Mouse (Mus musculus) midbrain, embryonic 15.5 days (tissue): ENCODE data around the gene Sbsn. TPM values are rescaled to one million over a fixed set of nuclear protein-coding genes. Genes with fewer than 3 reads are reported as not detected.
A peak's percentile ranks its signal among the peaks of the same experiment; 100 is the strongest.

ENCODE experiments used
- ATAC-seq: fragments of 200-750 bp; cut with Nextera tagmentation; replicated peaks from 2 replicates; pipeline ENCODE4 v1.8.0; 2017; ENCODE audit warnings: moderate TSS enrichment
- H3K27ac ChIP-seq: fragments of 300-500 bp; sonication (generic); 2 replicates; pipeline ENCODE4 v1.5.1; 2015; ENCODE audit warnings: mild to moderate bottlenecking, inconsistent platforms
- H3K27me3 ChIP-seq: fragments of 300-500 bp; sonication (generic); replicated peaks from 2 replicates; pipeline ENCODE4 v1.6.1; 2015; ENCODE audit warnings: inconsistent platforms
- H3K36me3 ChIP-seq: fragments of 300-500 bp; sonication (generic); replicated peaks from 2 replicates; pipeline ENCODE4 v1.6.1; 2015; ENCODE audit warnings: inconsistent platforms
- H3K4me1 ChIP-seq: fragments of 300-500 bp; sonication (generic); 2 replicates; pipeline ENCODE4 v1.6.1; 2015; ENCODE audit warnings: inconsistent platforms
- H3K4me2 ChIP-seq: fragments of 300-500 bp; sonication (generic); 2 replicates; pipeline ENCODE4 v1.6.1; 2015; ENCODE audit warnings: inconsistent platforms, mild to moderate bottlenecking, moderate library complexity
- H3K4me3 ChIP-seq: fragments of 300-500 bp; sonication (generic); 2 replicates; pipeline ENCODE4 v1.5.1; 2015; ENCODE audit warnings: mild to moderate bottlenecking, inconsistent platforms
- H3K9ac ChIP-seq: fragments of 300-500 bp; sonication (generic); 2 replicates; pipeline ENCODE4 v1.6.1; 2015; ENCODE audit warnings: mild to moderate bottlenecking, inconsistent platforms
- H3K9me3 ChIP-seq: fragments of 300-500 bp; sonication (generic); 2 replicates; pipeline ENCODE4 v1.6.1; 2016; ENCODE audit warnings: inconsistent platforms
- WGBS: fragments of 180-500 bp; shearing (Covaris S2); methylation state at CpG from one replicate; pipeline ENCODE4 v1.1.7; 2015; ENCODE audit warnings: mixed read lengths; 5-methylcytosine and 5-hydroxymethylcytosine counted together
- polyA plus RNA-seq: library from polyadenylated mRNA; unstranded; fragments of >200 nt; fragmentation: Nextera tagmentation; extraction: Ambion mirVana; gene quantifications from 2 replicates; pipeline ENCODE4 v1.2.1, GENCODE M21; 2015

Sbsn gene
- polyA plus RNA-seq = 2.4 and 3.0 TPM in 2 replicates

DNA sequence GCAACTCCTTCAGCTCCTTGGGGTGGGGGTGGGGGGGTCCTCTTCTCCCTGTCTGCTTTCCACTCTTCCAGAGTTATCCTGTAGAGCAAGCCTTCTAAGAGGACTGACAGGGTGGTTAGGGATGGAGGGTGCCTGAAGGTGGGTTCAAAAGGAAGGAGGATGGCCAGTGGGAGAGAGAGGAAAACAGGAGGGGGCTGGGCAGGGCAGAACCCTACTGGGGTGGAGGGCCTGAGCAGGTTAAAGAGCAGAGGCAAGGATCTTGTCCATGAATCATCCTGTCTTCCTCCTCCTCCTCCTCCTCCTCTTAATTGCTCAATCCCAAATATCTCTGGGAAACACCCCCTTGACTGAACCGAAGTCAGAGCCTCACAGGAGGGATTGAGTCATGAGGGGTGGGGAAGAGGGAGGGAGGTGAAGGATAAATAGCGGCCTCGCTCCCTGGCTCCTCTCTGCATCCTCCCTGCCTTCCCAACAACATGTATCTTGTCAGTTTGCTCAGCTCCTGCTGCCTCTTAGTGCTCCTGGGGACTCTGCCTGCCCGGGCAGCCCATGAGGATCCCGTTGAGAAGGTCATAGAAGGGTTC lies at the start of gene Sbsn:
TSS of gene Sbsn (plus strand) at position 386 of the 584 bp plus-strand sequence.
- Histone ChIP-seq H3K4me2 (no peak within 1 kb of the TSS), H3K27me3 (no peaks in the 10 kb centered on the region), H3K36me3 (peaks cover 13% of the 10 kb centered on the region), H3K4me1 (no peaks in the 10 kb centered on the region), H3K27ac (no peak within 1 kb of the TSS), H3K9me3 (no peaks in the 10 kb centered on the region), H3K9ac (no peak within 1 kb of the TSS), H3K4me3 (no peak within 1 kb of the TSS)
- 67% methylated on average over 5 of the region's 5 CpGs for WGBS
- ATAC-seq = no peak

DNA sequence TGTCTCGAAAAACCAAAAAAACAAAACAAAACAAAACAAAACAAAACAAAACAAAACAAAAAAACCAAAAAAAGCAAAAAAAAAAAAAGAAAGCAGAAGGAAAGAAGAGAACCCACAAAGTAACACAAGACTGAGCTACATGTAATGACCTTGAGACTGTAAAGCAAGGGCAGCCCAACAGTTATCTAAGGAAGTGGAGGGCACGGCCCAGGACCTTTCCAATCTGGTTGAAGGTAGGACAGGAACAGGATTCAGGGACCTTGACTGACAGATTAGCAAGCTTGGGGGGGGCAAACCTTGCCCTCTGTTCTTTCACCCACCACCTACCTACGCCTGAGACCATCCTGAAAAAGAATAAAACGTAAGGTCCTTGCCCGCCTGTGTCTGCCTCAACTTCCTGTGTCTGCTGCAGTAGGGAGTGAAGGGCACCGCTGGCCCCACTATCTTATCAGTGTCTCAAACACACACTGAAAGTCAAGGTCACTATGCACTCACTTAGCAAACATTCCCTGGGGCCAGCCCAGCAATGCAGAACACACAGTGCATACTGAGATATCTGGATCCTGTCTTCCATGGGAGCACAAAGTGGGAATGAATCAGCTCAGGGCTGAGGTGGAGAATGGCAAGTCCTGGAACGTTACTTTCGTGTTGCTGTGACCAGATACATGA lies 44.9 kb upstream of the Sbsn start:
- Histone ChIP-seq H3K4me1 (no peaks in the 10 kb centered on the region), H3K27ac (no peak overlapping the region), H3K36me3 (no peaks in the 10 kb centered on the region), H3K9me3 (no peaks in the 10 kb centered on the region), H3K27me3 (no peaks in the 10 kb centered on the region), H3K9ac (no peak overlapping the region), H3K4me3 (no peak overlapping the region), H3K4me2 (no peak overlapping the region)
- WGBS = 87% methylated on average over 8 of the region's 8 CpGs
- no peak for ATAC-seq

DNA sequence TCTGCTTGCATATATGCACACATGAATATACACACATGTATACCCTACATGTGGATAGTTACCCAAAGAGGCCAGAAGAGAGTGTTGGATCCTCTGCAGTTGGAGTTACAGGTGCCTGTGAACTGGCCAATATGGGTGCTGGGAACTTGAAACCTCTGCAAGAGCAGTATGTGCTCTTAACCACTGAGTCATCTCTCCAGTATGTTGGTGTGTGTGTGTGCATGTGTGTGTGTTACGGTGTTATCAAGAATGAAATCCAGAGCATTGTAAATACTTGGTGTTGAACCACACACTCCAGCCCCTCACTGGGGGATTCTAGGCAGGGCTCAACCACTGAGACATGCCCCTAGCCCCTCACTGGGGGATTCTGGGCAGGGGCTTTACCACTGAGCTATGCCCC lies 43.8 kb upstream of the Sbsn start:
- Histone ChIP-seq H3K4me2 (no peak overlapping the region), H3K9ac (no peak overlapping the region), H3K9me3 (no peaks in the 10 kb centered on the region), H3K4me3 (no peak overlapping the region), H3K27ac (no peak overlapping the region), H3K4me1 (no peaks in the 10 kb centered on the region), H3K36me3 (no peaks in the 10 kb centered on the region), H3K27me3 (no peaks in the 10 kb centered on the region)
- WGBS = 88% methylated on average over 1 of the region's 1 CpGs
- no peak for ATAC-seq

DNA sequence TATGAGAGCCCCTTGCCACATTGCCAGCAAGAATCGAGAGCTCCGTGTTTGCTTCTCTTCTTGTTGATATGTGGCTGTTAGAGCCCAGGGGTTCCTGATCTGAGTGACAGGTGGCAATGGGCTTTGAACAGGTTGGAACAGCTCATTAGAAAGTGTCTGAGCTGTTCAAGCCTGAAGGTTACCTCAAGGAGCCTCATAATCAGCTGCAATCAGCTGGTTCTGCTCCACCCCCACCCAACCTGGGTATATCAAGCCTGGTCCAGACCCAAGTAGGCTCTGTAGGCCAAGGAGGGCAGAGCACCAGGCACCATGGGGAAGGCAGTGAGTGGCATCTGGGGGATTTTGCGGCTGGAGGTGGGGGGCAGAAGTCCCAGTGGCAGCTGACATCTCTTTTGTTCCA lies 39.3 kb upstream of the Sbsn start, which contains the start of gene Atp4a:
TSS of gene Atp4a (plus strand) at position 268 of the 400 bp plus-strand sequence.
- Histone ChIP-seq H3K4me1 (peaks cover 3% of the 10 kb centered on the region; the same call in 1 of the 2 replicates), H3K27ac (no peak within 1 kb of the TSS), H3K9ac (no peak within 1 kb of the TSS), H3K4me3 (no peak within 1 kb of the TSS), H3K9me3 (no peaks in the 10 kb centered on the region), H3K36me3 (no peaks in the 10 kb centered on the region), H3K27me3 (peaks cover 14% of the 10 kb centered on the region), H3K4me2 (no peak within 1 kb of the TSS)
- no peak for ATAC-seq
- WGBS = 87% methylated on average over 3 of the region's 3 CpGs

DNA sequence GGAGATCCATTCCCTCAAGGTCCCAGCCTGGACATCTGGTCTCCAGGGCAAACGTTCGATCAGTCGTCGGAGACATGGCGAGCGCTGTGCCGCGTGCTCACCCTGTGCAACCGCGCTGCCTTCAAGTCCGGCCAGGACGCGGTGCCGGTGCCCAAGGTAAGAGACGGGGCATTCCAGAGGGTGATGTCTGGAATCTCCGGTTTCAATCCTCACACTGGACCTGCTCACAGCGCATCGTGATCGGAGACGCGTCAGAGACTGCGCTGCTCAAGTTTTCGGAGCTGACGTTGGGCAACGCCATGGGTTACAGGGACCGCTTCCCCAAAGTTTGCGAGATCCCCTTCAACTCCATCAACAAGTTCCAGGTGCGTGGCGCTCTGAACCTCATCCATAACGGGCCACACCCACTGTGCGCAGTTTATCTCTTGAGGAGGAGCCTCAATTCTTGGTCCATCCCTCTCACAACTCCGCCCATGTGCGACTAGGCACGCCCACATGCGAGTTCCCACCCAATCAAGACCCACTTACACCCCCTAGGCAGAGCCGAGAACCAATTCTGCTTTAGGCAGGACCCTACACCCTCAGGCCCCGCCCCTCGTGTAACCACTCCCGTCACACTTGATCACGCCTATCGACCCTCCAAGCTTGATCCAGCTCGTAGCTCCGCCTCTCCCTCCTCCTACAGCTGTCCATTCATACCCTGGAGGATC lies 34.1 kb upstream of the Sbsn start:
- H3K36me3 ChIP-seq = no peaks in the 10 kb centered on the region
- H3K27me3 ChIP-seq = peaks cover 24% of the 10 kb centered on the region
- peak; percentile 94 for ATAC-seq
- no peak overlapping the region for H3K27ac ChIP-seq
- peak overlapping the region; percentile 37 for H3K4me3 ChIP-seq
- H3K4me2 ChIP-seq = peak overlapping the region; percentile 62
- WGBS = 1% methylated on average over 43 of the region's 43 CpGs
- H3K4me1 ChIP-seq = peaks cover 14% of the 10 kb centered on the region
- H3K9me3 ChIP-seq = no peaks in the 10 kb centered on the region
- H3K9ac ChIP-seq = peak overlapping the region; percentile 47

DNA sequence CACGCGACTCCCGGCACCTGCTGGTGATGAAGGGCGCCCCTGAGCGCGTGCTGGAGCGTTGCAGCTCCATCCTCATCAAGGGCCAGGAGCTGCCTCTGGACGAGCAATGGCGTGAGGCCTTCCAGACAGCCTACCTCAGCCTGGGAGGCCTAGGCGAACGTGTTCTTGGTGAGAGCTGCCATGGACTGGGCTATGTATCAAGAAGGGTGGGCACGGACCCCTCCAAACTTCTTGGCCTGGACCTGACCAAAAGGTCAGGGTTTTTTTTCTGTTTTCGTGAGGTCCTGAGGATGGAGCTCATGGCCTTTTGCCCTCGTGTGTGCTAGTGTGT lies 33.6 kb upstream of the Sbsn start:
- no peaks in the 10 kb centered on the region for H3K36me3 ChIP-seq
- peaks cover 14% of the 10 kb centered on the region for H3K4me1 ChIP-seq
- WGBS = 8% methylated on average over 14 of the region's 14 CpGs
- no peak for ATAC-seq
- H3K9ac ChIP-seq = peak overlapping the region; percentile 47
- H3K27me3 ChIP-seq = peaks cover 24% of the 10 kb centered on the region
- peak overlapping the region; percentile 62 for H3K4me2 ChIP-seq
- no peaks in the 10 kb centered on the region for H3K9me3 ChIP-seq
- peak overlapping the region; percentile 37 for H3K4me3 ChIP-seq
- H3K27ac ChIP-seq = no peak overlapping the region

DNA sequence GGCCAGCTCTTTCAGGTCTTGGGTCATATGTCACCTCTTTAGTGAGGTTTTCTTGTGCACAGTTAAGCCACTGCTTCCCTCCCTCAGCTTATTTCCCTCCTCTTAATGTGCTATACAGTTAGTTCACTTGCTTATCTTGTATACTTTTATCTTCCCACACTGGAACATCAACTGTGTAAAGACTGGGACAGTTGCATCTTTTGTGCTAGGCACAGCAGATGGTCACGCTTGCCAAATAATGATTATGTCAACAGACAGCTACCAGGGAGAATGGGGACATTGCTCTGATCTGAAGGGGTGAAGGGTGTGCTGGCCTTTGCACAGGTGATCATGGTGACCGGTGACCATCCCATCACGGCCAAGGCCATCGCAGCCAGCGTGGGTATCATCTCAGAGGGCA lies 31.6 kb upstream of the Sbsn start:
- H3K4me3 ChIP-seq = no peak overlapping the region
- H3K27me3 ChIP-seq = peaks cover 23% of the 10 kb centered on the region
- no peaks in the 10 kb centered on the region for H3K36me3 ChIP-seq
- H3K9ac ChIP-seq = no peak overlapping the region
- H3K4me2 ChIP-seq = no peak overlapping the region
- H3K9me3 ChIP-seq = no peaks in the 10 kb centered on the region
- no peak for ATAC-seq
- peaks cover 14% of the 10 kb centered on the region for H3K4me1 ChIP-seq
- no peak overlapping the region for H3K27ac ChIP-seq
- WGBS = 93% methylated on average over 5 of the region's 5 CpGs

DNA sequence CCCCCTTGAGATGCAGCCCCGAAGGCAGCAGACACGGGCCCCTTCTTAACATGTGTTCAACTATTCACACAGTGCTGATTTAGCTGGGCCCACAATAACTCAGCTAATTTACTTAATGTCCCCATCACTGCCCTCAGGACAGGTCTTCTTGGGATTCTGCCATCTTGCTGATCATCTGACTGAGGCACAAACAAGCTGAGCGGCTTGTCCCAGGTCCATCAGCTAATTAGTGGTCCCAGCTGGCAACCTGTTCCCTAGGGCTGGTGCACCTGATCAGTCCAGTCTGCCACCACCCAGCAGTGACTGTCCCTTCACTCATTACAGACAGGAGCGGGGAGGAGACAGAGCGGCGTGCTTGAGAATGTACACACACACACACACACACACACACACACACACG lies 30.0 kb upstream of the Sbsn start:
- peaks cover 17% of the 10 kb centered on the region for H3K27me3 ChIP-seq
- WGBS = 73% methylated on average over 7 of the region's 7 CpGs
- no peak overlapping the region for H3K4me3 ChIP-seq
- ATAC-seq = no peak
- no peak overlapping the region for H3K27ac ChIP-seq
- H3K36me3 ChIP-seq = no peaks in the 10 kb centered on the region
- H3K9me3 ChIP-seq = no peaks in the 10 kb centered on the region
- peaks cover 14% of the 10 kb centered on the region for H3K4me1 ChIP-seq
- H3K9ac ChIP-seq = no peak overlapping the region
- H3K4me2 ChIP-seq = no peak overlapping the region

DNA sequence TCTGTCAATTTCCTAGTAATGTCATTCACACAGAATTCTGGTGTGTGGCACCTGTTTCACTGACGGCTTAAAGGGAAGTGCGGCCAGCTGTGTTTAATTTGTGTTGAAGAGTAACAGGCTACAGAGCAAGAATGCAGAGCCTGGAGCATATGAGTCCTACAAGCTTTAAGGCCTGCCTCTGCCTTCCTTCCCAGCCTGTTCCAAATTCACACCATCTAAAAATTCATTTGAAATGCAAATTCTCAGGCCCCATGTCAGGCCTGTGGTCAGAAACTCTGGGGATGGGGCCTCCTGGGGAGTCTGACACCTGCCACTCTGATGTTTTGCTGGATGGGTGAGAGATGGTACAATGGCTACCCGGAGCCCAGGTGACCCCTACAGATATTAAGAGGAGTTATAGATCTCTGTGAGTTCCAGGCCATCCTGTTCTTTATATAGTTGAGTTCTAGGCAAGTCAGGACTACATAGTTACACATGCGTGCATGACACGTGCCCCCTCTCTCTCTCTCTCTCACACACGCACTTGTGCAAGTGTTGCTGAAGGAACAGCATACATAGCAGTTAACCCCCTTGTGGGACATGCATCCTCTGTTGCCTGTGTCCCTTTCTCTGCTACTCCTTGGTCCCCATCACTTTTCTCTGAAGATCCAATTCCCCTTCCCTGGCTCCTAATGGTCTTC lies 27.9 kb upstream of the Sbsn start:
- no peak overlapping the region for H3K4me3 ChIP-seq
- H3K9ac ChIP-seq = no peak overlapping the region
- WGBS = 78% methylated on average over 6 of the region's 6 CpGs
- H3K27ac ChIP-seq = no peak overlapping the region
- H3K36me3 ChIP-seq = no peaks in the 10 kb centered on the region; the same call in 1 of the 2 replicates
- peaks cover 8% of the 10 kb centered on the region for H3K4me1 ChIP-seq
- no peak overlapping the region for H3K4me2 ChIP-seq
- ATAC-seq = no peak
- H3K9me3 ChIP-seq = no peaks in the 10 kb centered on the region
- H3K27me3 ChIP-seq = no peaks in the 10 kb centered on the region

DNA sequence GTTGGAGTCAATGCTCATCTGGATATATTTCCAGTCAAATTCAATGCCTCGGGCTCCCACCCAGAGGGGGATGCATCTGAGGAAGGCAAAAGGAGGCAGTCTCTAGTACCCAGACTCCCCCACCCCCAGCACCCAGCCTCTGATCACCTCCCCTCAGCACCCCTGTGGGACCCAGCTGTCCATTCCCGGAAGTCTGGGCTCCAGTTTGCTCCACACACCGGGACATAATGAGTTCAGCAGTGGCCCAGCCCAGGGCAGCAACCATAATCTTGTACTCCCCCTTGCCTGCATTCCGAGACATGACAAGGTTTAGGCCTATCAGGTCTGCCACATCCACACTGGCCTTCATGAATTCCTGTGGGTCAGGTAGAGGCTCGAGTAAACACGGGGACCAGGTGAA lies 23.1 kb upstream of the Sbsn start:
- Histone ChIP-seq H3K9ac (peak overlapping the region; percentile 87), H3K4me3 (peak overlapping the region; percentile 61), H3K9me3 (no peaks in the 10 kb centered on the region), H3K4me2 (peak overlapping the region; percentile 66), H3K27me3 (no peaks in the 10 kb centered on the region), H3K27ac (no peak overlapping the region), H3K36me3 (no peaks in the 10 kb centered on the region; the same call in 1 of the 2 replicates), H3K4me1 (peaks cover 30% of the 10 kb centered on the region)
- 89% methylated on average over 6 of the region's 6 CpGs for WGBS
- ATAC-seq = no peak

DNA sequence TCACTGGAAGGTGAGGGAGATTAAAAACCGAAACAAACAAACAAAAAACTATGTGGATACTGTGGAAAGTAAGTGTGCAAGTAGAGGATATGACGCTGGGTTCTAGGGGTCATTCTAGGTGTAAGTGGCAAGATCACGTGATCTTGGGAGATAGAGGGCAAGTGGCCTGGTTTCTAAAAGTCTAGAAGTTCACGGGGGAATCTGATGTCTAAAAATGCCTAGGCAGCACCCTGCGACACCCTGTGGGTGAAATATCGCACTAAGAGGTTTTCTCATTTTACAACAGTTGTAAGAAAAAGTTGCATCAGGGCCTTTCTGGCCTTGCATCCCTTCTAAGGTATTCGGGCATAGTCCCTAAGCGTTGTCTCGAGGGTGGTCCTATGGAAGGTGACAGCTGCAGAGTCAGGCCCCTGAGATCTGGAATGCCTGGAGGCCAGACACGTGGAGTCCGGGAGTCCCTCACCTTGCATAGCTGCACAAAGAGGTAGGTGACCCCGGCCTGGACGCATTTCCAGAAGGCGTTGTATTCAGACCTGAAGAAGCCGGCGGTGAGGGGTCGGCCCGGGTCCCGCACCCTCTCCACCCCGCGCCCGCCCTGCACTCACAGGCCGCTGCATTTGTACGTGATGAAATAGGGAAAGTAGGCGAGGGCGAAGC lies 22.4 kb upstream of the Sbsn start:
- ATAC-seq = peak; percentile 57; the same call in 1 of the 2 replicates
- H3K4me3 ChIP-seq = peak overlapping the region; percentile 61
- peak overlapping the region; percentile 66 for H3K4me2 ChIP-seq
- no peaks in the 10 kb centered on the region for H3K9me3 ChIP-seq
- peak overlapping the region; percentile 89 for H3K27ac ChIP-seq
- 8% methylated on average over 26 of the region's 26 CpGs for WGBS
- no peaks in the 10 kb centered on the region; the same call in 1 of the 2 replicates for H3K36me3 ChIP-seq
- H3K9ac ChIP-seq = peak overlapping the region; percentile 87
- H3K4me1 ChIP-seq = peaks cover 30% of the 10 kb centered on the region
- H3K27me3 ChIP-seq = no peaks in the 10 kb centered on the region
